Mouse (Mus musculus) ES-Bruce4 (cell line): ENCODE measurements around the gene Them4. TPM values are rescaled to one million over a fixed set of nuclear protein-coding genes. Genes with fewer than 3 reads are reported as not detected.

Experiments
- H3K27ac ChIP-seq: 2 replicates; pipeline ENCODE4 v1.5.1; 2012; ENCODE audit warnings: low read length, inconsistent platforms; ENCODE audit not compliant: insufficient read depth
- H3K27me3 ChIP-seq: 2 replicates; pipeline ENCODE4 v1.6.1; 2012; ENCODE audit warnings: mild to moderate bottlenecking, low read length, inconsistent platforms; ENCODE audit not compliant: control insufficient read depth, poor library complexity, insufficient read depth, severe bottlenecking
- H3K36me3 ChIP-seq: 2 replicates; pipeline ENCODE4 v1.6.1; 2012; ENCODE audit warnings: inconsistent platforms, mild to moderate bottlenecking, low read length, moderate library complexity; ENCODE audit not compliant: control insufficient read depth, poor library complexity, insufficient read depth, severe bottlenecking
- H3K4me1 ChIP-seq: one replicate; pipeline ENCODE4 v1.8.1; 2011; ENCODE audit warnings: low read length; ENCODE audit not compliant: control insufficient read depth, insufficient read depth
- H3K4me3 ChIP-seq: 2 replicates; pipeline ENCODE4 v1.5.1; 2011; ENCODE audit warnings: low read depth, mild to moderate bottlenecking, low read length
- H3K9ac ChIP-seq: 2 replicates; pipeline ENCODE4 v1.6.1; 2012; ENCODE audit warnings: low read depth, mild to moderate bottlenecking, inconsistent platforms; ENCODE audit not compliant: poor library complexity, severe bottlenecking
- H3K9me3 ChIP-seq: replicated peaks from 2 replicates; pipeline ENCODE4 v1.6.1; 2012; ENCODE audit warnings: mild to moderate bottlenecking, low read length, inconsistent platforms; ENCODE audit not compliant: control insufficient read depth, poor library complexity, insufficient read depth, severe bottlenecking
- CTCF ChIP-seq: IDR thresholded peaks from one replicate; pipeline ENCODE4 v1.8.1; 2011; ENCODE audit warnings: low read depth, low read length
- EP300 ChIP-seq: IDR thresholded peaks from 2 replicates; pipeline ENCODE4 v1.6.1; 2011; ENCODE audit warnings: low read depth, low read length; ENCODE audit not compliant: insufficient read depth
- POLR2A ChIP-seq: IDR thresholded peaks from one replicate; pipeline ENCODE4 v1.8.1; 2011; ENCODE audit warnings: low read length; ENCODE audit not compliant: insufficient read depth
- polyA plus RNA-seq: library from polyadenylated mRNA; stranded (reverse); fragments of >200 nt; gene quantifications from 2 replicates; pipeline ENCODE4 v1.2.4, GENCODE M21; 2011; ENCODE audit warnings: low read depth; ENCODE audit not compliant: missing spikeins, insufficient read depth, insufficient read length

Them4 gene
- polyA plus RNA-seq, 1 experiment = 5.3 TPM

DNA sequence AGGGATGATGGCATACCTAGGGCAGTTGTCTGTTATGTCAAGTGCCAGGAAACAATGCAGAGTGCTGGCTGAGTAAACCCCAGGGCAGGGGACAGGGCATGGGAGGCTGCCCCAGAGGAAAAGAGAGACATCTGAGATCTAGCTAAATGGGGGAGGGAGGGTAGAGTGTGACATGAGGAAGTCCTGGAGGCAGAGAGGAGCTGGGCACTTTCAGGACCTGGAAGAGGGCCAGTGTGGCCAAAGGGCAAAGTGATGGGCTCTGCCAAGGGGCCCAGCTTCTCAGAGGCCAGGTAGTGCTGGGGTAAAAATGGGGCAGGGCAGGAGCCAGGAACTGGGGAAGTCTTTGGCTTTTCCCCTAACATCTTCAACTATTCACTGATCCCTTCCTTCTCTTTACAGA lies 64.7 kb downstream of the Them4 start:
- H3K27me3 ChIP-seq = no peaks in the 10 kb centered on the region

DNA sequence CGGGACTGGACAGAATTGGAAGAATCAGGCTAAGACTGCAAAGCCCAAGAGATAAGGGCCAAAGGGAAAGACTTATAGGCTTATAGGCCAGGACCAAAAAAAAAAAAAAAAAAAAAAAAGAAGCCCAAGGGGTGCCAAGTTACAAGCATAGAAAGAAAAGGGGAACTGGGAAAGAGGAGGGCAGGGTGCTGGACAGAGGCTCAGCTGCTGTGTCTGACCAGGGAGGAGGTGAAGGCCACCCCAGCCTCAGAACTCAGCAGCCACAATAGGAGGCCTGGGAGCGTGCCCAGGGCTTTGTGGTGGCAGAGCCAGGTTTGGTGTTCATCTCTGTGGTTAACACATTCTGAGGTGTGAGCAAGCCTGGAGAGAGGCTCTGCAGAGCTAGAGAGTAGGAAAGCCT lies 65.3 kb downstream of the Them4 start:
- no peak for TF ChIP-seq POLR2A
- no peak for TF ChIP-seq EP300
- TF ChIP-seq CTCF = no peak
- Histone ChIP-seq H3K27me3 (no peaks in the 10 kb centered on the region), H3K4me3 (no peak overlapping the region), H3K27ac (no peak overlapping the region), H3K9me3 (peaks cover under 1% of the 10 kb centered on the region; the same call in 1 of the 2 replicates), H3K9ac (no peak overlapping the region), H3K4me1 (peaks cover 2% of the 10 kb centered on the region), H3K36me3 (no peaks in the 10 kb centered on the region)

More for the DNA sequence above, 64.7 kb downstream of the Them4 start:
- Histone ChIP-seq H3K9ac (no peak overlapping the region), H3K4me3 (no peak overlapping the region), H3K36me3 (no peaks in the 10 kb centered on the region), H3K9me3 (no peaks in the 10 kb centered on the region), H3K27ac (no peak overlapping the region), H3K4me1 (peaks cover 3% of the 10 kb centered on the region)
- TF ChIP-seq POLR2A = no peak
- no peak for TF ChIP-seq CTCF
- TF ChIP-seq EP300 = no peak

DNA sequence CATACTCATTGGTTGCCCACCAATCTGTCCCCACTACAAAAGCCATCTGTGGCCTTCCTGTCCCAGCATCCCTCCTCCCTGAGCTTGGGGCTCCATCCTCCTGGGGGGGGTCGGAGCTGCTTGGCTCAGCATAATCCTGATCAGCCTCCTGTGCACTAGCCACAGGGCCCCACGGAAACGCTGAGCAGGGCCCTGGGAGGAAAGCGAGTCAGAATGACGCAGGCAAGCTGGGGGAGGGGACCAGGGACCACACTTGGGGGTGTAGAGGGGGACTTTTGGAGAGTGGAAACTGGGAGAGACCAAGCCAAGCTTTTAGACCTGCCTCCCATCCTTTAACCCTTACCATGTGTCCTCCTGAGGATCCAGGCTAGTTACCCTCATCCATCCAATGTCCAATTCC lies 66.0 kb downstream of the Them4 start:
- Histone ChIP-seq H3K27me3 (no peaks in the 10 kb centered on the region), H3K36me3 (no peaks in the 10 kb centered on the region), H3K9me3 (peaks cover 5% of the 10 kb centered on the region), H3K27ac (no peak overlapping the region), H3K4me1 (peaks cover 2% of the 10 kb centered on the region), H3K9ac (no peak overlapping the region), H3K4me3 (no peak overlapping the region)
- TF ChIP-seq CTCF = no peak

DNA sequence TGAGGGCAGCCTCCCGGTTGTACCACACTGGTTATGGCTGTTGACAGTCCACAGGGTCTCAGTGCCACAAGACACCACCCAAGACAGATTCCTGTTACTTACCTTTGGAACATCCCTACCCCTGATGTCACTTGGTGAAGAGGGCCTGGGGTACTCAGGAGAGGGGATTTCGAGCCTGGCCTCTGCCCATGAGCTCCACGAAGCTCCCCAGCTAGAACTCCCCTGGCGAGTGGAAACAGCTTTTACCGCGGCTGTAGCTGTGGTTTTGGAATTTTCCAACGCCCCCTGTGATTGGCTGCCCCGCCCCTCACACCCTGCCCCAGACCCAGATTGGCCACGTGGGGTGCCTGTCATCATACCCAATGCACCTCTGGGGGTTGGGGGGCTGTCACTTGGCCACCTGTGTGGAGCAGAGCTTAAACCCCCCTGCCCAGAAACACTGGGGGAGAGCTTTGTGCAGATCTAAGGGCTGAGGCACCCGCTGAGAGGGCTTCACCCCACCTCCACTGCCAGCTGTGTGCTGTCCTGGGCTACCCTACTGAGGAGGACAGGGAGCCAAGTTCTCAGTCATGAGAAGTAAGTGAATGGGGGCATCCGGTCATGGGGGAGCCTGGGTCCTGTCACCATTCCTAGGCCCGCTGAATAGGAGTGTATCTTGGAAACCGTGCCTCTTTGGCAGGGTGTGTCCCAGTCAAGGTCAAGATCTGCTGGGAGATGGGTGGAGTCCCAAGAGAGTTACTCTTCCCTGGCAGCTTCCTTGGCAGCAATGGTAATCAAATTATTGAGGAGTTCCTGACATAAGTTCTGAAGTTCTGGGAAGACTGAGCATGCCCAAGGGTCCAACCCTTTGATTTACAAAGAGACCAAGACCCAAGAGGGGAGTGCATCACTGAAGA lies 67.4 kb downstream of the Them4 start:
- TF ChIP-seq CTCF = no peak
- TF ChIP-seq EP300 = no peak
- no peak for TF ChIP-seq POLR2A
- Histone ChIP-seq H3K27ac (no peak overlapping the region), H3K4me1 (peaks cover 2% of the 10 kb centered on the region), H3K9me3 (peaks cover 7% of the 10 kb centered on the region), H3K9ac (no peak overlapping the region), H3K36me3 (no peaks in the 10 kb centered on the region), H3K4me3 (no peak overlapping the region), H3K27me3 (no peaks in the 10 kb centered on the region)

DNA sequence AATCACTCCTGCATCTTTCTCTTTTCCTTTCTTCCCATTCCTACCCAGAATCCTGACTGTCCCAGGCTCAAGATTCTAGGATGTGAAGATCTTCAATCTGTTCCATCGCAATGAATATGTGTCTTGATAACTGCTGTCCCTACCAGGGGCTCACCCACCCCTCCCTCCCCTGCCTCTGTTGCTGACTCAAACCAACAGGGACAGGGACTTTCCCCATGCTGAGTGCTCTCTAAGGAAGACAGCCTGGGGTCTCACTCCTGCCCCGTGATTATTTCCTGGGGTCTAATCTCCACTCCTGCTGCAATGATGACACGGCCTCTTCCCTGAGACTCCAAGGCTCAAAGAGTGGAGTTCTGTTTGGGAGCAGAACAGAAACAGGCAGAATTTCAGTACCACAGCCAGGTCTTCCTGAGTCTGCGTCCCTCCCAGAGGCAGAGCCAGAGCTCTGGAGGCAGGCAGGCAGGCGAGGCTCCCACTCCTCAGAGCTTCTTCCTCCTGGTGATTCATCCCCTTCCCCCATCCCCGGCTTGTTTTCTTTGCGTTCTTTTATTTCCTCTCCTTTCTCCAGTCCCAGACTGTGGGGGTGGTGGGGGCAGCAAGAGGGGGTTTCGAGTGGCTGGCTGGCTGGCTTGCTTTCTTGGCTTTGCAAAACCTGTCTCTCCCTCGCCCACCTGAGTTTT lies 70.1 kb downstream of the Them4 start:
- Histone ChIP-seq H3K4me3 (no peak overlapping the region), H3K27me3 (no peaks in the 10 kb centered on the region), H3K9ac (no peak overlapping the region), H3K27ac (no peak overlapping the region), H3K9me3 (peaks cover 7% of the 10 kb centered on the region), H3K4me1 (no peaks in the 10 kb centered on the region), H3K36me3 (no peaks in the 10 kb centered on the region)
- TF ChIP-seq CTCF = no peak
- TF ChIP-seq EP300 = no peak
- no peak for TF ChIP-seq POLR2A

Other genes starting within 250 kb of the Them4 start
- gene Gm10697, start 237.4 kb upstream of the Them4 start, polyA plus RNA-seq = not detected in 2 replicates
- not detected in 2 replicates for gene Gm10696, start 131.9 kb upstream of the Them4 start, polyA plus RNA-seq
- not detected in 2 replicates for gene Gm5286, start 113.4 kb upstream of the Them4 start, polyA plus RNA-seq
- not detected in 2 replicates for gene Gm4778, start 46.1 kb upstream of the Them4 start, polyA plus RNA-seq
- gene Them5, start 32.0 kb downstream of the Them4 start, polyA plus RNA-seq = 0.48 and 0.90 TPM in 2 replicates
- gene C2cd4d, start 52.3 kb downstream of the Them4 start, polyA plus RNA-seq = not detected in 2 replicates
- gene Rorc, start 62.7 kb downstream of the Them4 start, polyA plus RNA-seq = 0.59 and 0.66 TPM in 2 replicates
- gene Lingo4, start 88.4 kb downstream of the Them4 start, polyA plus RNA-seq = 0.33 TPM in 1 of 2 replicates, not detected in the other
- gene Tdrkh, start 103.2 kb downstream of the Them4 start, polyA plus RNA-seq = 8.8 and 12.3 TPM in 2 replicates
- gene Mrpl9, start 133.2 kb downstream of the Them4 start, polyA plus RNA-seq = 31.3 and 32.3 TPM in 2 replicates
- 0.56 and 0.91 TPM in 2 replicates for gene Oaz3, start 133.8 kb downstream of the Them4 start, polyA plus RNA-seq
- not detected in 2 replicates for gene Celf3, start 168.2 kb downstream of the Them4 start, polyA plus RNA-seq
- 2.5 TPM in 1 of 2 replicates, not detected in the other for gene Riiad1, start 170.3 kb downstream of the Them4 start, polyA plus RNA-seq